Mouse (Mus musculus) liver, embryonic 11.5 days (tissue): ENCODE data around the gene Cryba4. TPM values are rescaled to one million over a fixed set of nuclear protein-coding genes. Genes with fewer than 3 reads are reported as not detected.

Experiments
- ATAC-seq: fragments of 200-750 bp; cut with Nextera tagmentation; replicated peaks from 2 replicates; pipeline ENCODE4 v1.8.0; 2017; ENCODE audit warnings: moderate number of reproducible peaks, mild to moderate bottlenecking, moderate TSS enrichment, moderate library complexity; ENCODE audit not compliant: low FRiP score
- DNase-seq: peaks from one replicate; pipeline ENCODE4 v3.0.0-alpha.2; 2017; ENCODE audit warnings: low spot score
- H3K27ac ChIP-seq: fragments of 300-500 bp; sonication (generic); 2 replicates; pipeline ENCODE4 v1.5.1; 2014; ENCODE audit warnings: mild to moderate bottlenecking, low read depth, low read length, control low read depth
- H3K27me3 ChIP-seq: fragments of 300-500 bp; sonication (generic); replicated peaks from 2 replicates; pipeline ENCODE4 v1.6.1; 2014; ENCODE audit warnings: low read length, mixed read lengths; ENCODE audit not compliant: control insufficient read depth, insufficient read depth
- H3K36me3 ChIP-seq: fragments of 300-500 bp; sonication (generic); 2 replicates; pipeline ENCODE4 v1.6.1; 2014; ENCODE audit warnings: mild to moderate bottlenecking, low read length, moderate library complexity, mixed read lengths; ENCODE audit not compliant: control insufficient read depth, insufficient read depth
- H3K4me1 ChIP-seq: fragments of 300-500 bp; sonication (generic); replicated peaks from 2 replicates; pipeline ENCODE4 v1.6.1; 2014; ENCODE audit warnings: low read length, mixed read lengths; ENCODE audit not compliant: control insufficient read depth, insufficient read depth
- H3K4me2 ChIP-seq: fragments of 300-500 bp; sonication (generic); 2 replicates; pipeline ENCODE4 v1.6.1; 2014; ENCODE audit warnings: mild to moderate bottlenecking, control low read depth, moderate library complexity
- H3K4me3 ChIP-seq: fragments of 300-500 bp; sonication (generic); 2 replicates; pipeline ENCODE4 v1.5.1; 2014; ENCODE audit warnings: low read depth, low read length, control low read depth
- H3K9ac ChIP-seq: fragments of 300-500 bp; sonication (generic); 2 replicates; pipeline ENCODE4 v1.6.1; 2014; ENCODE audit warnings: low read depth, low read length, control low read depth
- H3K9me3 ChIP-seq: fragments of 300-500 bp; sonication (generic); 2 replicates; pipeline ENCODE4 v1.6.1; 2016; ENCODE audit warnings: low read length, inconsistent platforms, mixed read lengths; ENCODE audit not compliant: control insufficient read depth
- WGBS: fragments of 180-500 bp; shearing (Covaris S2); extraction: QIAGEN DNeasy Blood & Tissue Kit; methylation state at CpG from one replicate; pipeline ENCODE4 v1.1.7; 2014; 5-methylcytosine and 5-hydroxymethylcytosine counted together
- polyA plus RNA-seq: library from polyadenylated mRNA; unstranded; fragments of >200 nt; fragmentation: Nextera tagmentation; extraction: Ambion mirVana; gene quantifications from 2 replicates; pipeline ENCODE4 v1.2.1, GENCODE M21; 2014

The Cryba4 gene
- polyA plus RNA-seq, 1 experiment from 2014 or later, result 1.3 TPM

- H3K9ac ChIP-seq, result peak overlapping the region; percentile 56
- H3K27me3 ChIP-seq, result no peaks in the 10 kb centered on the region
- H3K4me3 ChIP-seq, result no peak overlapping the region; the same call in 1 of the 2 replicates
- peaks cover 69% of the 10 kb centered on the region for H3K4me1 ChIP-seq
- WGBS, result 69% methylated on average over 8 of the region's 8 CpGs
- H3K9me3 ChIP-seq, result no peaks in the 10 kb centered on the region
- H3K4me2 ChIP-seq, result peak overlapping the region; percentile 37; the same call in 1 of the 2 replicates
- H3K27ac ChIP-seq, result peak overlapping the region; percentile 81
- 0 out of 2 replicates have a peak, but pooled peaks cover 2% of the 10 kb centered on the region for H3K36me3 ChIP-seq
- ATAC-seq (no peak), DNase-seq (no peak)
These were observed 43.2 kb upstream of the Cryba4 start for GRCm38 (mm10) chr5:112295564-112295963.

GRCm38 (mm10) chr5:112295162-112295561 lies 42.8 kb upstream of the Cryba4 start:
- Histone ChIP-seq H3K4me3 (no peak overlapping the region; the same call in 1 of the 2 replicates), H3K9me3 (no peaks in the 10 kb centered on the region), H3K27me3 (no peaks in the 10 kb centered on the region), H3K36me3 (0 out of 2 replicates have a peak, but pooled peaks cover 2% of the 10 kb centered on the region), H3K4me2 (peak overlapping the region; percentile 37; the same call in 1 of the 2 replicates), H3K4me1 (peaks cover 69% of the 10 kb centered on the region), H3K27ac (peak overlapping the region; percentile 81), H3K9ac (peak overlapping the region; percentile 56)
- DNase-seq (no peak), ATAC-seq (peak; percentile 57)
- 31% methylated on average over 8 of the region's 8 CpGs for WGBS

GRCm38 (mm10) chr5:112294696-112295095 lies 42.4 kb upstream of the Cryba4 start:
- DNase-seq (no peak), ATAC-seq (no peak)
- Histone ChIP-seq H3K27ac (peak overlapping the region; percentile 22), H3K36me3 (0 out of 2 replicates have a peak, but pooled peaks cover 2% of the 10 kb centered on the region), H3K4me3 (no peak overlapping the region), H3K9ac (peak overlapping the region; percentile 56; the same call in 1 of the 2 replicates), H3K9me3 (no peaks in the 10 kb centered on the region), H3K4me1 (peaks cover 67% of the 10 kb centered on the region), H3K4me2 (no peak overlapping the region; the same call in 1 of the 2 replicates), H3K27me3 (no peaks in the 10 kb centered on the region)
- WGBS, result 69% methylated on average over 4 of the region's 4 CpGs

- no peak for DNase-seq
These were observed 41.5 kb upstream of the Cryba4 start for GRCm38 (mm10) chr5:112293800-112294199.

GRCm38 (mm10) chr5:112292343-112292980 lies 40.1 kb upstream of the Cryba4 start:
- Histone ChIP-seq H3K4me2 (no peak overlapping the region), H3K4me1 (peaks cover 59% of the 10 kb centered on the region), H3K36me3 (no peaks in the 10 kb centered on the region), H3K4me3 (no peak overlapping the region), H3K9ac (no peak overlapping the region), H3K9me3 (no peaks in the 10 kb centered on the region), H3K27ac (0 out of 2 replicates have a peak overlapping the region, but pooled peaks have one; percentile 5), H3K27me3 (no peaks in the 10 kb centered on the region)
- DNase-seq, result no peak
- 85% methylated on average over 17 of the region's 17 CpGs for WGBS
- ATAC-seq, result no peak

More at GRCm38 (mm10) chr5:112293800-112294199, 41.5 kb upstream of the Cryba4 start:
- H3K4me1 ChIP-seq, result peaks cover 60% of the 10 kb centered on the region
- no peak overlapping the region for H3K4me3 ChIP-seq
- H3K27me3 ChIP-seq, result no peaks in the 10 kb centered on the region
- ATAC-seq, result no peak
- H3K9ac ChIP-seq, result no peak overlapping the region
- WGBS, result 67% methylated on average over 2 of the region's 2 CpGs
- no peak overlapping the region for H3K4me2 ChIP-seq
- H3K27ac ChIP-seq, result 0 out of 2 replicates have a peak overlapping the region, but pooled peaks have one; percentile 5
- 0 out of 2 replicates have a peak, but pooled peaks cover 2% of the 10 kb centered on the region for H3K36me3 ChIP-seq
- H3K9me3 ChIP-seq, result no peaks in the 10 kb centered on the region

- H3K9ac ChIP-seq, result no peak overlapping the region
- WGBS, result 87% methylated on average over 5 of the region's 5 CpGs
- no peaks in the 10 kb centered on the region for H3K9me3 ChIP-seq
- no peak overlapping the region for H3K4me3 ChIP-seq
- DNase-seq (no peak), ATAC-seq (no peak)
- H3K27ac ChIP-seq, result no peak overlapping the region
- peaks cover 59% of the 10 kb centered on the region for H3K4me1 ChIP-seq
- no peaks in the 10 kb centered on the region for H3K36me3 ChIP-seq
- no peak overlapping the region for H3K4me2 ChIP-seq
- H3K27me3 ChIP-seq, result no peaks in the 10 kb centered on the region
These were observed 39.5 kb upstream of the Cryba4 start for GRCm38 (mm10) chr5:112291866-112292265.

GRCm38 (mm10) chr5:112290536-112290880 lies 38.2 kb upstream of the Cryba4 start:
- H3K9me3 ChIP-seq, result no peaks in the 10 kb centered on the region
- no peak overlapping the region for H3K27ac ChIP-seq
- H3K4me3 ChIP-seq, result no peak overlapping the region
- no peaks in the 10 kb centered on the region for H3K27me3 ChIP-seq
- no peak overlapping the region for H3K4me2 ChIP-seq
- H3K9ac ChIP-seq, result no peak overlapping the region
- peaks cover 58% of the 10 kb centered on the region for H3K4me1 ChIP-seq
- no peak for ATAC-seq
- WGBS, result 89% methylated on average over 8 of the region's 8 CpGs
- H3K36me3 ChIP-seq, result no peaks in the 10 kb centered on the region; the same call in 1 of the 2 replicates
- DNase-seq, result no peak

- no peaks in the 10 kb centered on the region; the same call in 1 of the 2 replicates for H3K36me3 ChIP-seq
- H3K9ac ChIP-seq, result no peak overlapping the region
- DNase-seq (no peak), ATAC-seq (no peak)
- no peaks in the 10 kb centered on the region for H3K9me3 ChIP-seq
- no peak overlapping the region for H3K4me2 ChIP-seq
- H3K4me1 ChIP-seq, result peaks cover 56% of the 10 kb centered on the region
- no peaks in the 10 kb centered on the region for H3K27me3 ChIP-seq
- no peak overlapping the region for H3K4me3 ChIP-seq
- H3K27ac ChIP-seq, result no peak overlapping the region
- 81% methylated on average over 16 of the region's 16 CpGs for WGBS
These were observed 37.7 kb upstream of the Cryba4 start for GRCm38 (mm10) chr5:112289819-112290535.
